Mouse (Mus musculus): ENCODE measurements around the gene Defb29. TPM values are rescaled to one million over a fixed set of nuclear protein-coding genes. Genes with fewer than 3 reads are reported as not detected.

Defb29 gene
- polyA plus RNA-seq, 1 experiment from 2014 or later = not detected

DNA sequence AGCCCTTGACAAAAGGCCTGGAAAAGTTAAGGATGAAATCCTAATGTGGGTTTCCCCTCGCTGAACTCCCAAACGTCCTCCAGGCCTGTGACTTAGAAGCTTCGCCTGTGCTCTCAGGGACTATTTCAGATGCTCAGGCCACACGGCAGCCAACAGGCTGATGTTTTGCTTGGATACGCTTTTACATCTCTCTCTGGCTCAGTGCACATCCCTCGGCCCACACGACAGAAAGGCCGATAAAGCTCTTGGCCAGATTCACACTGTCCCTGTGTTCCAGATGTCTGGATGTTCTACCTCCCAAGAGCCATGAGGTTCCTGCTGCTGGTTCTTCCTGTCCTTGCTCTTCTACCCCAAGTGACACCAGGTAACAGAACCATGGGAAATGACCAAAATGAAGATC, 33.6 kb upstream of the Defb29 start:
- ATAC-seq = no peak
- no peak for TF ChIP-seq CTCF (IDR thresholded peaks at IDR 0.05; ENCODE audit: low read depth)
- 86% methylated on average over 8 of the region's 8 CpGs for WGBS

DNA sequence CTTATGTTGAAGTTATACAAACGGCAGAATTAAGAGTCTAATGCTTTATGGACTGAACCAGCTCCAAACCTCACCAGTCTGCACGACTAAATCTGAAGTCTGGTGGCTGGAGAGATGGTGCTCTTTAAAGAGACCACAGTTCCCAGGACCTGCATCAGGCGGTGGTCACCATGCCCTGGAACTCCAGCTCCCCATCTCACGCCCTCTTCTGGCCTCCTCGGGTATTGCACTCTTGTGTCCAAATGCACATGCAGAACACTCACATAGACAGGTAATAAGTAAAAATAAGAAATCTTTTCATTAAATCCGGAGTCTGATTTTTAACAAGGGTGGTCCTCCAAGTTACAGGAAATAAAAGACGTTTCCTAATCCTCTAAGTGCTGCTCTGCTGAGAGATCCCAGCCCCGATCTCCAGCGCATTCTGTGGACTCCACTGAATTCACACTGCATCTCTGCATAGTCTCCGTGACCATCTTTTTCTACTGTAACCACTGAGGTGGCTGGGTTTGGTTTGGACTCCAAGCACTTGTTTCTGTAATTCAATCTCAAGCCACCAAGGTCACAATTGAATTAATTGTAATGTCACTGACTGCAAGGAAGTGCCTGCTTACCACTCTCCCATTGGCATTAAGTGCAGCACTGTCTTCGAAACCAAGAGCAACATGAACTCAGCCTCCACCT, 32.4 kb upstream of the Defb29 start, which contains the start of gene Defb21:
Defb21 (plus strand) TSS at position 631 of the 681 bp plus-strand sequence.
- WGBS = 61% methylated on average over 11 of the region's 11 CpGs

More for the DNA sequence above, 33.6 kb upstream of the Defb29 start:
- H3K9ac ChIP-seq (ENCODE audit: low read depth, low read length) = no peak overlapping the region
- H3K4me2 ChIP-seq (replicated peaks; ENCODE audit: low read depth) = no peak overlapping the region
- H3K9me3 ChIP-seq (ENCODE audit: control insufficient read depth) = no peaks in the 10 kb centered on the region
- no peak overlapping the region for H3K27ac ChIP-seq (ENCODE audit: low read depth, low read length)
- H3K4me1 ChIP-seq (replicated peaks; ENCODE audit: control insufficient read depth, insufficient read depth, low read length) = no peaks in the 10 kb centered on the region
- no peaks in the 10 kb centered on the region for H3K36me3 ChIP-seq (ENCODE audit: control insufficient read depth, insufficient read depth)
- no peak overlapping the region for H3K4me3 ChIP-seq (ENCODE audit: low read depth, low read length)
- no peaks in the 10 kb centered on the region for H3K27me3 ChIP-seq (replicated peaks; ENCODE audit: control insufficient read depth, insufficient read depth, low read length)

DNA sequence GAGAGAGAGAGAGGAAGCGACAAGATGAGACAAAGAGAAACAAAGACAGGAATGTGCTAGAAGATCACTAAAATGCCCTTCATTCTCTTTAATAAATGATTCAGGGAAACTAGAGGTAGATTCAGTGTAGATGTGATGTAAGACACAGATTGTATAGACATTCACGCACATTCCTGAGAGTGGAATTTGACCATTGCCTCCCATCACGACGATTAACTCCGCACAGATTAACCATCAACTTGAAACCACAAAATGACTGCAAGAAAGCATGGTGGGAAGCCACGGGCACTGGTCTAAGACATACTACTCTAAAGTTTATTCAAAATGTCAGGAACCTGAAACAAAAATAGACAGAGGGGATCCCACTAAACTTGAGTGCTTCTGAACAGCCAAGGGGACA, 30.4 kb upstream of the Defb29 start:
- 34% methylated on average over 6 of the region's 6 CpGs for WGBS
- Histone ChIP-seq H3K9ac (ENCODE audit: low read depth, low read length) (no peak overlapping the region), H3K36me3 (ENCODE audit: control insufficient read depth, insufficient read depth) (no peaks in the 10 kb centered on the region), H3K27me3 (replicated peaks; ENCODE audit: control insufficient read depth, insufficient read depth, low read length) (no peaks in the 10 kb centered on the region), H3K27ac (ENCODE audit: low read depth, low read length) (no peak overlapping the region), H3K4me2 (replicated peaks; ENCODE audit: low read depth) (peak overlapping the region; percentile 17; the same call in 1 of the 2 replicates), H3K4me3 (ENCODE audit: low read depth, low read length) (no peak overlapping the region), H3K4me1 (replicated peaks; ENCODE audit: control insufficient read depth, insufficient read depth, low read length) (no peaks in the 10 kb centered on the region), H3K9me3 (ENCODE audit: control insufficient read depth) (no peaks in the 10 kb centered on the region)
- ATAC-seq = no peak
- TF ChIP-seq CTCF (IDR thresholded peaks at IDR 0.05; ENCODE audit: low read depth) = no peak

More for the DNA sequence above, 32.4 kb upstream of the Defb29 start, which contains the start of gene Defb21:
- TF ChIP-seq CTCF (IDR thresholded peaks at IDR 0.05; ENCODE audit: low read depth) = peak; percentile 56
- H3K27ac ChIP-seq (ENCODE audit: low read depth, low read length) = no peak within 1 kb of the TSS
- H3K4me2 ChIP-seq (replicated peaks; ENCODE audit: low read depth) = no peak within 1 kb of the TSS
- no peaks in the 10 kb centered on the region for H3K27me3 ChIP-seq (replicated peaks; ENCODE audit: control insufficient read depth, insufficient read depth, low read length)
- no peaks in the 10 kb centered on the region for H3K36me3 ChIP-seq (ENCODE audit: control insufficient read depth, insufficient read depth)
- no peaks in the 10 kb centered on the region for H3K4me1 ChIP-seq (replicated peaks; ENCODE audit: control insufficient read depth, insufficient read depth, low read length)
- no peak for ATAC-seq
- H3K4me3 ChIP-seq (ENCODE audit: low read depth, low read length) = no peak within 1 kb of the TSS
- no peak within 1 kb of the TSS for H3K9ac ChIP-seq (ENCODE audit: low read depth, low read length)
- H3K9me3 ChIP-seq (ENCODE audit: control insufficient read depth) = no peaks in the 10 kb centered on the region

DNA sequence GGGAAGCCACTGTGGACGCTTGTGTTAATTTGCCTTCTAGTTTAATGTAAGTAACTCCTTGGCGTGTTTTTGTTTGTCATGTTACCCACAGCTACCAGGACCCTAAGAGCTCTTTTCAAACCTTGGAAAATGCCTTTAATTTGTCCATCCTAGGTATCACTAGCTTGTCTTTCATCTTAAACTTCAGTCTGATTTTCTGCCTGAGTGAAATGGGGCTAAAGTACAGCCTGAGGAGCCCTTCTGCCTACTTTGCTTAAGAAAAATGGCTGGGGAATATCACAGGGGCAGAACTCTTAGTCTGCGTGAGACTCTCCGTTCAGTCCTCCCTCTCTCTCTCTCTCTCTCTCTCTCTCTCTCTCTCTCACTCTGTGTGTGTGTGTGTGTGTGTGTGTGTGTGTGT, 30.0 kb upstream of the Defb29 start:
- Histone ChIP-seq H3K27ac (ENCODE audit: low read depth, low read length) (no peak overlapping the region), H3K4me2 (replicated peaks; ENCODE audit: low read depth) (no peak overlapping the region), H3K36me3 (ENCODE audit: control insufficient read depth, insufficient read depth) (no peaks in the 10 kb centered on the region), H3K9me3 (ENCODE audit: control insufficient read depth) (no peaks in the 10 kb centered on the region), H3K4me1 (replicated peaks; ENCODE audit: control insufficient read depth, insufficient read depth, low read length) (no peaks in the 10 kb centered on the region), H3K27me3 (replicated peaks; ENCODE audit: control insufficient read depth, insufficient read depth, low read length) (no peaks in the 10 kb centered on the region), H3K4me3 (ENCODE audit: low read depth, low read length) (no peak overlapping the region), H3K9ac (ENCODE audit: low read depth, low read length) (no peak overlapping the region)
- ATAC-seq = no peak
- TF ChIP-seq CTCF (IDR thresholded peaks at IDR 0.05; ENCODE audit: low read depth) = no peak
- WGBS = 69% methylated on average over 4 of the region's 4 CpGs

DNA sequence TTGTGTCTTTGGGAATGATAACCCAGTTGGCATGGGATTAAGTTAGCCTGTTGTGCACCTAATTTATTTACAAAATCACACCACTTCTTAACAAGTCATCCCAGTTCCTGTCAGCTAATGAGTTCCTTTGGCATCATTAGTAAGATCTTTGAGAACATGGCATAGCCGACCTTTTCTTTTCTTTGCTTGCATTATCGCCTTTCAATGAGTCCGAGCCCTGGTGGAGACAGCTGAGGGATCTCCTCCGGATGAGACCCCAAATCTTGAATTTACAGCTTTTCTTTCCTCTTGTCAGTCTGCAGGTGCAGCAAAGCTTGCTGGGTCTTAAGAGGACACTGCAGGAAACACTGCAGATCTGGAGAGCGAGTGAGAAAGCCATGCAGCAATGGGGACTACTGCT, 29.1 kb upstream of the Defb29 start, which contains the start of gene Gm17416:
Gm17416 (plus strand) TSS at position 301 of the 400 bp plus-strand sequence.
- Histone ChIP-seq H3K27ac (ENCODE audit: low read depth, low read length) (no peak within 1 kb of the TSS), H3K9me3 (ENCODE audit: control insufficient read depth) (no peaks in the 10 kb centered on the region), H3K4me2 (replicated peaks; ENCODE audit: low read depth) (no peak within 1 kb of the TSS), H3K27me3 (replicated peaks; ENCODE audit: control insufficient read depth, insufficient read depth, low read length) (no peaks in the 10 kb centered on the region), H3K9ac (ENCODE audit: low read depth, low read length) (no peak within 1 kb of the TSS), H3K4me1 (replicated peaks; ENCODE audit: control insufficient read depth, insufficient read depth, low read length) (no peaks in the 10 kb centered on the region), H3K4me3 (ENCODE audit: low read depth, low read length) (no peak within 1 kb of the TSS), H3K36me3 (ENCODE audit: control insufficient read depth, insufficient read depth) (no peaks in the 10 kb centered on the region)
- ATAC-seq = no peak
- no peak for TF ChIP-seq CTCF (IDR thresholded peaks at IDR 0.05; ENCODE audit: low read depth)
- 85% methylated on average over 5 of the region's 5 CpGs for WGBS

GRCm38 (mm10) chr2:152556655-152557054, 16.8 kb upstream of the Defb29 start:
- H3K4me3 ChIP-seq (ENCODE audit: low read depth, low read length) = no peak overlapping the region
- 84% methylated on average over 7 of the region's 7 CpGs for WGBS
- no peak for ATAC-seq
- H3K9me3 ChIP-seq (ENCODE audit: control insufficient read depth) = no peaks in the 10 kb centered on the region
- no peak overlapping the region for H3K27ac ChIP-seq (ENCODE audit: low read depth, low read length)
- H3K9ac ChIP-seq (ENCODE audit: low read depth, low read length) = no peak overlapping the region
- H3K36me3 ChIP-seq (ENCODE audit: control insufficient read depth, insufficient read depth) = no peaks in the 10 kb centered on the region
- H3K27me3 ChIP-seq (replicated peaks; ENCODE audit: control insufficient read depth, insufficient read depth, low read length) = 0 out of 2 replicates have a peak, but pooled peaks cover 3% of the 10 kb centered on the region
- TF ChIP-seq CTCF (IDR thresholded peaks at IDR 0.05; ENCODE audit: low read depth) = no peak
- H3K4me2 ChIP-seq (replicated peaks; ENCODE audit: low read depth) = no peak overlapping the region
- H3K4me1 ChIP-seq (replicated peaks; ENCODE audit: control insufficient read depth, insufficient read depth, low read length) = no peaks in the 10 kb centered on the region
